Mouse (Mus musculus): ENCODE measurements around the gene Alg6. TPM values are rescaled to one million over a fixed set of nuclear protein-coding genes. Genes with fewer than 3 reads are reported as not detected.

Alg6 gene
- total RNA-seq (2014; fragmentation: Nextera tagmentation) (25.0 and 31.3 TPM in 2 replicates), total RNA-seq (2017) (14.7 and 18.1 TPM in 2 replicates)

GRCm38 (mm10) chr4:99714904-99715782 is at the start of gene Alg6:
TSS of gene Alg6 (plus strand) at chr4:99715664.
- peak; percentile 98 for ATAC-seq (replicated peaks; ENCODE audit: poor library complexity, severe bottlenecking)

DNA sequence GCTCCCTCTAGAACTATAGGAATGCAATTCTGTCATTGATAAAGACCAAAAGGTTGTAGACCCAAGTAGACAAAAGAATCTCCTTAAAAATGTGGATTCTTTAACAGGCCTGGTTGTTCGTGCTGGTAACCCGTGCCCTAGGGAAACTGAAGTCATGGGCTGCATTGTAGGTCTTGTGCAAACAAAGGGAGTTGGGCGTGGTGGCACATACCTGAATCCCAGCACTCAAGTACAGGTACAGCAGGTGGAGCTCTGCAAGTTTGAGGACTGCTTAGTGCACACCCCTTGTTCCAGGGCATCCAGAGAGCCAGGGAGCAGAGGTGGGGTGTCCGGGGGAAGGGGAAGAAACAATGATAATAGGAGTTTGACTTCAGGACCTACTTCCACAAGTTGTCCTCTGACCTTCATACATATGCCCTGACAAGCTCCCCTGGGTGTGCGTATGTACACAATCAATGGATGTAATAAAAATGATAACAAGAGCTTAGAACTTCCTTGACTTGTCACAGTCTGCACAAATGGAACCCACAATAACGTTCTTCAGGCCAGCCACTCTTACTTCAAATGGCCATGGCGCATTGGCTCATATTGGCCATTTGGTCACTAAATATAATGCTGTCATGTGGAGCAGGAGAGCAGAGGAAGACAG is 45.1 kb upstream of the Alg6 start:
- ATAC-seq (replicated peaks; ENCODE audit: poor library complexity, severe bottlenecking), result no peak

DNA sequence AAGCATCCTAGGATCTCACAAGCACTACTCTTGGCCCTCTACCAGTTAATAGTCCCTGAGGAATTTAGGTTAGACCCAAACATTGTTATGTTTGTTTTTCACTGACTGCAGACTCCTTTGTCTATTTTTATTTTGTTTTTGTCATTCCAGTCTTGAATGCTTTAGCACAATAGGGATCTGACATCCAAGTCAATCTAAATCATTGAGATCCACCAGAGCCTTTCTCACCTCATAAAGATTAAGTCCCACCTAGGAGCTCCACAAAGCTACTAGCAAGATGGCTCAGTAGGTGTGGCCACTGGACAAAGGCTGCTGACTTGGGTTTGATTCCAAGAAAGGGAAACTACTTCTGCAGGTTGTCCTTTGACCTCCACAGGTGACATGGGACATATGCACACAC is 40.3 kb upstream of the Alg6 start:
- no peak for ATAC-seq (replicated peaks; ENCODE audit: poor library complexity, severe bottlenecking)

DNA sequence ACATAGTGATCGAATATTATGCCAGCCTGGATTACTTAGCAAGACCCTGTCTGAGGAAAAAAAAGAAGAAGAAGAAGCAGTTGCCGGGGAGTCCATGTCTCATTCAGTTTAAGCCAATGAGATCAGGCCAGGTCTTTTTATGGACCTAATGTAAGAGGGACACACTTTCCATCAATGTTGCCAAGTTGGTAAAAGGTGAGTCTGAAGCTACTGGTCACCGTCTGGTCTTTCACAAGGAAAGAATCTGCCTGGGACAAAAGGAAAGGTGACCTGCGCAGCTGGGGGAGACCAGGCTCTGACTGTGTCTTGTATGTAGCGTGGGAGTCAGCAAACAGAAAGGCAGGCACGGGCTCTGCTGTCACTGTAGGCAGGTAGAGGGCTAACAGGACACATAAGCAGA is 31.5 kb upstream of the Alg6 start:
- no peak for ATAC-seq (replicated peaks; ENCODE audit: poor library complexity, severe bottlenecking)

DNA sequence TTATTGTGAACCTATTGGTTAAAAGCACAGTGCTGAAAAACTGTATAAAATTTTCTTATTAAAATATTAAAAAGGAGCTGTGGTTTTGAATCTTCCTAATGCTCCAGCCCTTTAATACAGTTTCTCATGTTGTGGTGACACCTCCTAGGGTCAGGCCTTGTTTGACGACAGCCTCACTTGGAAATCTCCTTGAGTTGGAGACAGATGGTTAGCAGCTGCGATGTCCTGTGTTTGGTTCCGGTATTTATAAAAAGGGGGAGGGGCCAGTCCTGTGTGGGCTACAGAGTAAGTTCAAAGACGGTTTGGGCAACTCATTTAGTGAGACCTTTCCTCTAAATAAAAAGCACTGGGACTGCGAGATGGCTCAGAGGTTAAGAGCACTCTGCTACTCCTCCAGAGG is 29.2 kb upstream of the Alg6 start:
- no peak for ATAC-seq (replicated peaks; ENCODE audit: poor library complexity, severe bottlenecking)

DNA sequence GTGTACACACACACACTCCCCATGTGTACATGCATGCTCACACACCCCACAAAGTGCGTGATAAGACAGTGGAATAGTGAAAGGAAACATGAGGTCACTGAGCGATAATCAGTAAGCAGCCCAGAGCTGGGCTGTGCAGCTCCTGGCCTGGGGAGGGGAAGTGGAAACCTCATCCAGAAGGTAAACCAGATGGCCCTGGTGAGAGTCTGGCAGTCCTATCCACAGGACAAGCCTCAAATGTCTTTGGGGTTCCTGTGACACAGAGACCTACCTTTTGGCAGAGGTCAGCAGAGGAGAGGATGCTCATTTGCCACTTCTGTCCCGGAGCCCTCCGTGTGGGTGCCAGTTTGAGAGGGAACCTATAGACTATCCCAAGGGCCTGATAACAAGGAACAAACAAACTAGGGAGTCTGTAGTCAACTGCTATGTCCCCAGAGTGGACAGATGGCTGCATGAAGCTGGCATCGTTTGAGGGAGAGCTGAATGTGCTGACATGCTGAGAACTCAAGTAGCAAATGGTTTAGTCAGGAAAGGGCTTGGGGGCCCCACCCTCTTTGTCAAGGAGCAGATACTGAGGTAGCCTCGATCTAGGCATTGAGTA is 2.8 kb upstream of the Alg6 start:
- no peak for ATAC-seq (replicated peaks; ENCODE audit: poor library complexity, severe bottlenecking)

GRCm38 (mm10) chr4:99713971-99714370 is 1.5 kb upstream of the Alg6 start:
- ATAC-seq (replicated peaks; ENCODE audit: poor library complexity, severe bottlenecking), result no peak

GRCm38 (mm10) chr4:99715783-99716416 is 436 bp downstream of the Alg6 start:
- peak; percentile 7; the same call in 1 of the 2 replicates for ATAC-seq (replicated peaks; ENCODE audit: poor library complexity, severe bottlenecking)

DNA sequence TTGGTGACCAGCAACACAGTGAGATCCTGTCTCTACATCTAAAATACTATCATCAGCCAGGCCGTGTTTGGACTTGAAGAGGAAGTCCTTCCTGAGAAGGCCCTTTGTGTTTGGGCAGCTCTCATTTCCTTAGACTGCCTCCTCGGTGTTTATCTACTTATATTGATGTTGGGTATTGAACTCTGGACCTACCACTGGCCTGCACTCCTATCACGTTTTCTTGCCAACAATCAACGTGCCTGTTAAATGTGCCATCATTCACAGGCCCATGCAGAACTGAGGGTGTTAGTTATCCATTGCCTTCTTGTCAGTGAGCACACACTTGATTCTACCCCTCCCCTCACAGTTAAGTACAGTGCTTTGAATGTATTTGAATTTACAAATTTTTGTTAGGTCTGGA is 2.4 kb downstream of the Alg6 start:
- no peak for ATAC-seq (replicated peaks; ENCODE audit: poor library complexity, severe bottlenecking)

DNA sequence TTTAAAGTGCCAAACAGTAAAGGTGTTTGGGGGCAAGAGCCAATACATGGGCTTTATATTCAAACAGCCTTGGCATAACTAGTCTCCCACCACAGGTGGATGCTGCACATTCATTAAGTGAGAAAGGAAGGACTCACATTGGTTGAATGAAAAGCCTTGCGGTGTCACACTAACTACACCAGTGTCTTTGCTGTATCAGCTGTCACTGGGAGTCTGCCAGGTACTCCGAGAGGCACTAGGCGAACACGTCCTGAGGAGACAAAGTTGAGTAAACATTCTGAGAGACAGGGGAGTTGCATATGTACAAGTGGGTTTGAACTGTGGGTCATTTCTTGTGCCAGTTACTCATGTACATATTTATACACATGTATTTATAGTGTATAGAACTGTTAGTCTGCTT is 8.9 kb downstream of the Alg6 start:
- no peak for ATAC-seq (replicated peaks; ENCODE audit: poor library complexity, severe bottlenecking)

DNA sequence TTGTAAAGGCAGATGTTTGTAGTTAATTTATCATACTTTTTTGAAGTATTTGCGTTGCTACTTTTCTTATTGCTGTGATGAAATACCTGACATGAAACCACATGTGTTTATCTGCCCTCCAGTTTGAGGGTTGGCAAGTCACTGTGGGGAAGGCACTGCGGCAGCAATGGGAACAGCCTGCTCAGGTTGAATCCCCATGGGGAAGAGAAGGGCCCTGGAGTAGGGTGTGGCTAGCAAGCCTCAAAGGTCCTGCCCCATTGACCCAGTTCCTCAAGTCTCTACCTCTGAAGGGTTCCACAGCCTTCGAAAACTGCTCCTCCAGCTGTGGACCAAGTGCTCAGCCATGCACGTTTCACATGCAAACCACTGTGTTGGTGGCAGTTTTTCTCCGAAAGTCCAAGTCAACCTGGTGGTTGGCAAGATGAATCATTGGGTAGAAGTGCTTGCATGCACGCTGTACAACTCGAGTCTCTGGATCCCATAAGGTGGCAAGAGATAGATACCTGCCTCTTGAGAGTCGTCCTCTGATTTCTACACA is 10.5 kb downstream of the Alg6 start:
- peak; percentile 63 for ATAC-seq (replicated peaks; ENCODE audit: poor library complexity, severe bottlenecking)

DNA sequence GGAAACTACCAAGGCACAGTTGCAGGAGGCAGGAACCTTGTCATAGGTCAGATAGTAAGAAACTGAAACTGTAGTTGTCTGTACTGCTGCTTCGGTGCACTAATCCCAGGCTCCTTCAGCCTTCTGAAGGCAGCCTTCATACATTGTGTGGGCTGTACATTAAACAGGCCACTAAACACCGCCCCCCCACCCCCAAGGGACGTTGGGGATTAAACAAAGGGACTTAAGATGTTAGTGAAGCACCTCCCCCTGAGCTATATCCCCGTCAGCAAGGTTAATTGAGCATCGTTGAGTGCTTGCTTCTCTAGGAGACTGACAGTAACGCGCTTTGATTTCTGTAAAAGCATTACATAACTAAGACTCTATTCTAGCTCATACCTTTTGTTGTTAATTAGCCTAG is 24.4 kb downstream of the Alg6 start:
- no peak for ATAC-seq (replicated peaks; ENCODE audit: poor library complexity, severe bottlenecking)

- ATAC-seq (replicated peaks; ENCODE audit: poor library complexity, severe bottlenecking), result no peak
Observed at GRCm38 (mm10) chr4:99752426-99752825, 37.0 kb downstream of the Alg6 start.

GRCm38 (mm10) chr4:99766303-99766702 is 50.8 kb downstream of the Alg6 start:
- ATAC-seq (replicated peaks; ENCODE audit: poor library complexity, severe bottlenecking), result no peak

GRCm38 (mm10) chr4:99766753-99767152 is 51.3 kb downstream of the Alg6 start:
- no peak for ATAC-seq (replicated peaks; ENCODE audit: poor library complexity, severe bottlenecking)

DNA sequence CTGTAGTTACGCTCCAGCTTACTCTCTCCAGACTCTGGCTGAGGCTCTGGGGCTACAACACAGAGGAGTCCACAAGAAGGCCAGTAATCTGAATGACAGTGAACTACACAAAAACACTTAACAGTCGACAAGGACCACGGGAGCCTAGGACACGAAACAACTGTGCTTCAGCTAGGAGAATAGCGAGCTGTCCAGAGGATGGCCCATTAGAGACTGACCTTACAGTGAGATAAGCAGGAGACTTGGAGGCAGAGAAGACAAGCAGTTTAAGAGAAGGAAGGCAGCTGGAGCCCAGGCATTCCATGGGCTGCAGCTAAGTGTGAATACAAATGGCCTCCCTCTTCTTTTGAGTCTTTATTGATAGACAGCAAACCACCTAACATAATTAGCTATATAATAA is 55.1 kb downstream of the Alg6 start:
- no peak for ATAC-seq (replicated peaks; ENCODE audit: poor library complexity, severe bottlenecking)

DNA sequence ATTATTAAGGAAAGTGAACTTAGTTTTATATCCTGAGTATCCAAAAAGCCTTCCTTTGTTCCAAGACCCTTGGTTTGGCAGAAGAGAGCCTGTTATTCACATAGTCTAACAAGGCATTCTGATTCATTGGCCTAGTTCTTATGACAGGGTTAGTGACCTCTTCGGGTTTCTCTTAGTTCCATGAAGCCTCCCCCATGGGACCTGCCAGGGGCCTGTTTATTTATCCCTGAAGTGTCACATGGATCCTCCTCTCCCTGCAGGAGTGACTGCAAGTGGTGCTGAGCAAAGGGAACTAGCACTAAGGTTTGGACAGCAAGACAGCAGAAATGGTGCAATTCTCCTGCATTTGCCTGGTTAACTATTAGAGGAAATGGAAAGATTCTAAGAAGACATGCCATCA is 57.6 kb downstream of the Alg6 start:
- ATAC-seq (replicated peaks; ENCODE audit: poor library complexity, severe bottlenecking), result no peak

- no peak for ATAC-seq (replicated peaks; ENCODE audit: poor library complexity, severe bottlenecking)
Observed at GRCm38 (mm10) chr4:99792365-99792764, 76.9 kb downstream of the Alg6 start.
